Mouse (Mus musculus): ENCODE results near the gene Twistnb.
A peak's percentile ranks its signal among the peaks of the same experiment; 100 is the strongest.

The Twistnb gene

GRCm38 (mm10) chr12:33429387-33430160 is at the start of gene Twistnb:
Twistnb (plus strand) TSS chr12:33429635.
- peak; percentile 98 for DNase-seq (ENCODE audit: low spot score)

GRCm38 (mm10) chr12:33388842-33389241 is 40.6 kb upstream of the Twistnb start:
- peak; percentile 65 for DNase-seq (ENCODE audit: low spot score)

GRCm38 (mm10) chr12:33390844-33391560 is 38.4 kb upstream of the Twistnb start:
- no peak for DNase-seq (ENCODE audit: low spot score)

- DNase-seq (ENCODE audit: low spot score), result no peak
Measured at GRCm38 (mm10) chr12:33394804-33395623, 34.4 kb upstream of the Twistnb start, which contains the start of gene Efcab10. Efcab10 (plus strand) TSS chr12:33394854.

GRCm38 (mm10) chr12:33403265-33403693 is 26.2 kb upstream of the Twistnb start:
- no peak for DNase-seq (ENCODE audit: low spot score)

- DNase-seq (ENCODE audit: low spot score), result no peak
Measured at GRCm38 (mm10) chr12:33404996-33405395, 24.4 kb upstream of the Twistnb start.

- DNase-seq (ENCODE audit: low spot score), result no peak
Measured at GRCm38 (mm10) chr12:33405398-33406026, 23.9 kb upstream of the Twistnb start.

- DNase-seq (ENCODE audit: low spot score), result no peak
Measured at GRCm38 (mm10) chr12:33411580-33412151, 17.8 kb upstream of the Twistnb start.

- peak; percentile 47 for DNase-seq (ENCODE audit: low spot score)
Measured at GRCm38 (mm10) chr12:33424329-33424728, 5.1 kb upstream of the Twistnb start.

- DNase-seq (ENCODE audit: low spot score), result no peak
Measured at GRCm38 (mm10) chr12:33427293-33427692, 2.1 kb upstream of the Twistnb start.

GRCm38 (mm10) chr12:33427726-33428125 is 1.7 kb upstream of the Twistnb start:
- no peak for DNase-seq (ENCODE audit: low spot score)

- no peak for DNase-seq (ENCODE audit: low spot score)
Measured at GRCm38 (mm10) chr12:33433812-33434211, 4.4 kb downstream of the Twistnb start.

GRCm38 (mm10) chr12:33434758-33435157 is 5.3 kb downstream of the Twistnb start:
- DNase-seq (ENCODE audit: low spot score), result no peak

GRCm38 (mm10) chr12:33455418-33455817 is 26.0 kb downstream of the Twistnb start:
- DNase-seq (ENCODE audit: low spot score), result no peak

GRCm38 (mm10) chr12:33456242-33456641 is 26.8 kb downstream of the Twistnb start:
- no peak for DNase-seq (ENCODE audit: low spot score)

GRCm38 (mm10) chr12:33480975-33481374 is 51.5 kb downstream of the Twistnb start:
- no peak for DNase-seq (ENCODE audit: low spot score)

GRCm38 (mm10) chr12:33482931-33483330 is 53.5 kb downstream of the Twistnb start:
- DNase-seq (ENCODE audit: low spot score), result no peak
